Comparison of ENCODE assay signal across 14 mouse cellular contexts in the genomic region with DNA sequence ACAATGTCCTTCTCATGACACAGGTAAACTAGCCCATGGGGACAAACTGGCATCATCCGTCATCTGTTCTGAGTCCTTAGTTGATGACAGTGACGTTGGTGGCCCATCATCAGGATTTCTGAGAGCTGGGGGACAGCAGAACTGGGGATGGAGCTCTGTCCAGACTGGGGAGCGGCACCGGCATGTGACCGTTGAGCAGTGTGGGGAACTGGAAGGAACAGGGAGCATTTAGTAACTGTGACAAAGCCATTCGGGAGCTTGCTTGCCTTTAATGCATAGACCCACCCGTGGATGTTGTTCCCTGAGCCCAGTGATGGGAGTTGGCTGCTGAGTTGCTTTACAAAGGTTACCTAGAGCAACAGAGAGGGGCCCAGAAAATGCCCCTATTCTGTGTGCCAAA.
A peak's percentile ranks its signal among the peaks of the same experiment; 100 is the strongest.
DNase-seq lines count a peak whose midpoint lies in the region; ATAC-seq and TF ChIP-seq lines count a peak whose summit lies in the region.
"Had no signal": no experiment of that assay in that cellular context is flagged by ENCODE, and none has a peak within 500 bp of the region (broad histone marks: within the 10 kb centered on the region; RNA-seq: fewer than 3 reads in every experiment).

No protein-coding gene starts in this region.

- peaks cover 21 to 38% of the 10 kb centered on the region in 2 experiments for H3K4me1 ChIP-seq in heart, embryonic 14.5 days (ENCODE audit: control insufficient read depth in 2 of 2, insufficient read depth in 2 of 2, low read length in 2 of 2)
- peaks cover 18% of the 10 kb centered on the region for H3K4me1 ChIP-seq in intestine, embryonic 16.5 days (ENCODE audit: control insufficient read depth, insufficient read depth, low read length)
- no peaks in the 10 kb centered on the region for H3K4me1 ChIP-seq in intestine, postnatal 0 days (replicated peaks; ENCODE audit: control insufficient read depth, insufficient read depth, low read length)
- H3K4me1 ChIP-seq in forebrain, embryonic 13.5 days, result peaks cover 40% of the 10 kb centered on the region

- H3K27me3 ChIP-seq in heart, embryonic 14.5 days (ENCODE audit: control insufficient read depth, insufficient read depth, low read length), result no peaks in the 10 kb centered on the region
- H3K27me3 ChIP-seq in intestine, embryonic 16.5 days (replicated peaks; ENCODE audit: control insufficient read depth, insufficient read depth, low read length), result no peaks in the 10 kb centered on the region
- no peaks in the 10 kb centered on the region for H3K27me3 ChIP-seq in intestine, postnatal 0 days (replicated peaks; ENCODE audit: control insufficient read depth, insufficient read depth, low read length)
- no peaks in the 10 kb centered on the region for H3K27me3 ChIP-seq in forebrain, embryonic 13.5 days
- H3K27me3 ChIP-seq: kidney, embryonic 15.5 days; limb, embryonic 15.5 days had no signal

- peak overlapping the region; percentile 13 for H3K9ac ChIP-seq in heart, embryonic 14.5 days (ENCODE audit: low read length)
- no peak overlapping the region for H3K9ac ChIP-seq in intestine, embryonic 16.5 days (ENCODE audit: low read depth, low read length)
- no peak overlapping the region for H3K9ac ChIP-seq in intestine, postnatal 0 days (ENCODE audit: low read depth, low read length)
- no peak overlapping the region for H3K9ac ChIP-seq in forebrain, embryonic 13.5 days
- H3K9ac ChIP-seq: kidney, embryonic 15.5 days; limb, embryonic 15.5 days had no signal

- intact Hi-C loops in heart, postnatal 14 days (cut with DNase I), result no loop called here

- no peak overlapping the region for H3K4me2 ChIP-seq in heart, embryonic 14.5 days (ENCODE audit: low read length)
- no peak overlapping the region for H3K4me2 ChIP-seq in intestine, embryonic 16.5 days (ENCODE audit: low read depth, low read length)
- no peak overlapping the region for H3K4me2 ChIP-seq in intestine, postnatal 0 days (replicated peaks; ENCODE audit: low read depth)
- no peak overlapping the region for H3K4me2 ChIP-seq in forebrain, embryonic 13.5 days
- H3K4me2 ChIP-seq: kidney, embryonic 15.5 days; limb, embryonic 15.5 days had no signal

- no peak for ATAC-seq in heart, embryonic 14.5 days (ENCODE audit: insufficient number of reproducible peaks, insufficient read depth, low FRiP score, low read depth)
- no peak for ATAC-seq in intestine, embryonic 16.5 days
- no peak for ATAC-seq in intestine, postnatal 0 days
- ATAC-seq in forebrain, embryonic 13.5 days, result no peak

- TF ChIP-seq CTCF in intestine, postnatal 0 days (IDR thresholded peaks at IDR 0.05; ENCODE audit: low read depth), result no peak

- no peaks in the 10 kb centered on the region for H3K9me3 ChIP-seq in heart, embryonic 14.5 days (ENCODE audit: control insufficient read depth, low read length)
- H3K9me3 ChIP-seq in intestine, embryonic 16.5 days (ENCODE audit: control insufficient read depth, low read length), result no peaks in the 10 kb centered on the region
- no peaks in the 10 kb centered on the region for H3K9me3 ChIP-seq in intestine, postnatal 0 days (ENCODE audit: control insufficient read depth)
- H3K9me3 ChIP-seq in forebrain, embryonic 13.5 days (replicated peaks), result no peaks in the 10 kb centered on the region
- H3K9me3 ChIP-seq: kidney, embryonic 15.5 days; limb, embryonic 15.5 days had no signal

- DNase-seq in heart, postnatal 14 days, result no peak
- peak; percentile 39 for DNase-seq in testis, postnatal 10 days (ENCODE audit: low spot score)
- DNase-seq in testis, postnatal 14 days (ENCODE audit: low spot score), result no peak
- DNase-seq: cerebellum, postnatal 14 days; gastrocnemius, postnatal 10 days; lung, adult 2 months; lung, postnatal 4 days; midbrain, embryonic 14.5 days had no signal

- WGBS in heart, embryonic 14.5 days, result 74% methylated on average over 7 of the region's 7 CpGs
- WGBS in intestine, embryonic 16.5 days, result 73% methylated on average over 7 of the region's 7 CpGs
- WGBS in intestine, postnatal 0 days, result 68% methylated on average over 7 of the region's 7 CpGs
- WGBS in forebrain, embryonic 13.5 days, result 65% methylated on average over 7 of the region's 7 CpGs

- H3K27ac ChIP-seq in heart, embryonic 14.5 days (replicated peaks in 1 of 2; ENCODE audit: control insufficient read depth in 1 of 2, insufficient read depth in 1 of 2, low read depth in 2 of 2, low read length in 2 of 2), result peak overlapping the region in 1 of 2 experiments; percentile 86; a peak in 2 of 4 replicates
- peak overlapping the region; percentile 37 for H3K27ac ChIP-seq in intestine, embryonic 16.5 days (ENCODE audit: low read length)
- H3K27ac ChIP-seq in intestine, postnatal 0 days (ENCODE audit: low read depth, low read length), result no peak overlapping the region
- H3K27ac ChIP-seq in forebrain, embryonic 13.5 days, result no peak overlapping the region
- H3K27ac ChIP-seq: kidney, embryonic 15.5 days had no signal

- no peak overlapping the region for H3K4me3 ChIP-seq in heart, embryonic 14.5 days (ENCODE audit: control insufficient read depth in 1 of 2, insufficient read depth in 1 of 2, low read depth in 1 of 2, low read length in 2 of 2)
- H3K4me3 ChIP-seq in intestine, embryonic 16.5 days (ENCODE audit: low read length), result no peak overlapping the region
- no peak overlapping the region for H3K4me3 ChIP-seq in intestine, postnatal 0 days (ENCODE audit: low read depth, low read length)
- no peak overlapping the region for H3K4me3 ChIP-seq in forebrain, embryonic 13.5 days
- H3K4me3 ChIP-seq: kidney, embryonic 15.5 days; limb, embryonic 15.5 days had no signal

- peaks cover 73% of the 10 kb centered on the region for H3K36me3 ChIP-seq in heart, embryonic 14.5 days (ENCODE audit: control insufficient read depth, insufficient read depth, low read length)
- no peaks in the 10 kb centered on the region for H3K36me3 ChIP-seq in intestine, embryonic 16.5 days (ENCODE audit: control insufficient read depth, insufficient read depth, low read length)
- H3K36me3 ChIP-seq in intestine, postnatal 0 days (ENCODE audit: control insufficient read depth, insufficient read depth), result peaks cover 7% of the 10 kb centered on the region; the same call in 1 of the 2 replicates
- H3K36me3 ChIP-seq in forebrain, embryonic 13.5 days (ENCODE audit: poor library complexity, severe bottlenecking), result peaks cover 18% of the 10 kb centered on the region
